Mouse (Mus musculus) lung, embryonic 14.5 days (tissue): ENCODE measurements around the gene Olfr374. TPM values are rescaled to one million over a fixed set of nuclear protein-coding genes. Genes with fewer than 3 reads are reported as not detected.

Experiments used
- ATAC-seq: fragments of 200-750 bp; cut with Nextera tagmentation; 2 replicates; pipeline ENCODE4 v1.8.0; 2017; ENCODE audit warnings: mild to moderate bottlenecking, moderate TSS enrichment, moderate library complexity; ENCODE audit not compliant: insufficient read depth
- DNase-seq: peaks from one replicate; pipeline ENCODE4 v3.0.0-alpha.2; 2015
- H3K27ac ChIP-seq: fragments of 300-500 bp; sonication (generic); 2 replicates; pipeline ENCODE4 v1.5.1; 2014; ENCODE audit warnings: low read depth, mild to moderate bottlenecking, moderate library complexity
- H3K27me3 ChIP-seq: fragments of 300-500 bp; sonication (generic); 2 replicates; pipeline ENCODE4 v1.6.1; 2014; ENCODE audit warnings: low read length, control low read depth; ENCODE audit not compliant: insufficient read depth
- H3K36me3 ChIP-seq: fragments of 300-500 bp; sonication (generic); 2 replicates; pipeline ENCODE4 v1.6.1; 2014; ENCODE audit warnings: control low read depth; ENCODE audit not compliant: insufficient read depth
- H3K4me1 ChIP-seq: fragments of 300-500 bp; sonication (generic); 2 replicates; pipeline ENCODE4 v1.6.1; 2014; ENCODE audit warnings: antibody characterized with exemption, control low read depth; ENCODE audit not compliant: insufficient read depth
- H3K4me2 ChIP-seq: fragments of 300-500 bp; sonication (generic); 2 replicates; pipeline ENCODE4 v1.6.1; 2014; ENCODE audit warnings: mild to moderate bottlenecking
- H3K4me3 ChIP-seq: fragments of 300-500 bp; sonication (generic); 2 replicates; pipeline ENCODE4 v1.5.1; 2014; ENCODE audit warnings: low read depth, low read length
- H3K9ac ChIP-seq: fragments of 300-500 bp; sonication (generic); 2 replicates; pipeline ENCODE4 v1.6.1; 2014
- H3K9me3 ChIP-seq: fragments of 300-500 bp; sonication (generic); 2 replicates; pipeline ENCODE4 v1.6.1; 2016; ENCODE audit warnings: low read depth, low read length, control low read depth
- CTCF ChIP-seq: IDR thresholded peaks from 2 replicates; pipeline ENCODE4 v1.5.1; 2016; ENCODE audit warnings: antibody characterized with exemption, low read depth
- WGBS: fragments of 180-500 bp; shearing (Covaris S2); extraction: QIAGEN DNeasy Blood & Tissue Kit; methylation state at CpG from one replicate; pipeline ENCODE4 v1.1.7; 2014; 5-methylcytosine and 5-hydroxymethylcytosine counted together
- polyA plus RNA-seq: library from polyadenylated mRNA; unstranded; fragments of >200 nt; fragmentation: Nextera tagmentation; extraction: Ambion mirVana; gene quantifications from 2 replicates; pipeline ENCODE4 v1.2.1, GENCODE M21; 2014

Gene Olfr374
- polyA plus RNA-seq, 1 experiment from 2014 or later, result 0.01 TPM

- no peak for ATAC-seq
- Histone ChIP-seq H3K4me3 (no peak overlapping the region), H3K36me3 (no peaks in the 10 kb centered on the region), H3K4me2 (no peak overlapping the region), H3K9ac (no peak overlapping the region), H3K27me3 (no peaks in the 10 kb centered on the region), H3K27ac (peak overlapping the region; percentile 43; the same call in 1 of the 2 replicates), H3K9me3 (no peaks in the 10 kb centered on the region), H3K4me1 (no peaks in the 10 kb centered on the region; the same call in 1 of the 2 replicates)
- WGBS, result 59% methylated on average over 2 of the region's 2 CpGs
- peak; percentile 60 for DNase-seq
- TF ChIP-seq CTCF, result no peak
Measured at GRCm38 (mm10) chr8:72131251-72131650, 24.4 kb downstream of the Olfr374 start.

- WGBS, result 69% methylated on average over 2 of the region's 2 CpGs
- Histone ChIP-seq H3K9ac (no peak overlapping the region), H3K9me3 (no peaks in the 10 kb centered on the region), H3K36me3 (no peaks in the 10 kb centered on the region), H3K4me2 (no peak overlapping the region), H3K27ac (peak overlapping the region; percentile 43; the same call in 1 of the 2 replicates), H3K4me3 (no peak overlapping the region), H3K4me1 (no peaks in the 10 kb centered on the region; the same call in 1 of the 2 replicates), H3K27me3 (no peaks in the 10 kb centered on the region)
- DNase-seq (no peak), ATAC-seq (no peak)
- TF ChIP-seq CTCF, result no peak
Measured at GRCm38 (mm10) chr8:72131901-72132300, 25.1 kb downstream of the Olfr374 start.

GRCm38 (mm10) chr8:72132417-72132816 lies 25.6 kb downstream of the Olfr374 start:
- Histone ChIP-seq H3K27ac (peak overlapping the region; percentile 43; the same call in 1 of the 2 replicates), H3K4me1 (peaks cover 2% of the 10 kb centered on the region; the same call in 1 of the 2 replicates), H3K9ac (no peak overlapping the region), H3K4me2 (no peak overlapping the region), H3K4me3 (no peak overlapping the region), H3K27me3 (no peaks in the 10 kb centered on the region), H3K9me3 (no peaks in the 10 kb centered on the region), H3K36me3 (no peaks in the 10 kb centered on the region)
- ATAC-seq (no peak), DNase-seq (no peak)
- no peak for TF ChIP-seq CTCF
- WGBS, result 63% methylated on average over 1 of the region's 1 CpGs

- no peak overlapping the region for H3K4me3 ChIP-seq
- WGBS, result 54% methylated on average over 1 of the region's 1 CpGs
- H3K9me3 ChIP-seq, result no peaks in the 10 kb centered on the region
- no peak overlapping the region for H3K9ac ChIP-seq
- H3K27ac ChIP-seq, result peak overlapping the region; percentile 54; the same call in 1 of the 2 replicates
- H3K36me3 ChIP-seq, result peaks cover 3% of the 10 kb centered on the region; the same call in 1 of the 2 replicates
- no peak for TF ChIP-seq CTCF
- DNase-seq (peak; percentile 73), ATAC-seq (no peak)
- no peak overlapping the region for H3K4me2 ChIP-seq
- peaks cover 5% of the 10 kb centered on the region; the same call in 1 of the 2 replicates for H3K4me1 ChIP-seq
- H3K27me3 ChIP-seq, result no peaks in the 10 kb centered on the region
Measured at GRCm38 (mm10) chr8:72132891-72133290, 26.1 kb downstream of the Olfr374 start.

- H3K4me2 ChIP-seq, result no peak overlapping the region
- ATAC-seq (no peak), DNase-seq (no peak)
- no peaks in the 10 kb centered on the region for H3K9me3 ChIP-seq
- peak overlapping the region; percentile 54; the same call in 1 of the 2 replicates for H3K27ac ChIP-seq
- WGBS, result 21% methylated on average over 1 of the region's 1 CpGs
- no peak overlapping the region for H3K4me3 ChIP-seq
- TF ChIP-seq CTCF, result no peak
- peaks cover 5% of the 10 kb centered on the region; the same call in 1 of the 2 replicates for H3K4me1 ChIP-seq
- no peaks in the 10 kb centered on the region for H3K27me3 ChIP-seq
- H3K36me3 ChIP-seq, result peaks cover 9% of the 10 kb centered on the region
- H3K9ac ChIP-seq, result no peak overlapping the region
Measured at GRCm38 (mm10) chr8:72133507-72133906, 26.7 kb downstream of the Olfr374 start.

- WGBS, result under 1% methylated on average over 42 of the region's 49 CpGs
- peak within 1 kb of the TSS; percentile 92 for H3K4me3 ChIP-seq
- H3K36me3 ChIP-seq, result peaks cover 23% of the 10 kb centered on the region
- H3K9ac ChIP-seq, result peak within 1 kb of the TSS; percentile 96
- H3K9me3 ChIP-seq, result no peaks in the 10 kb centered on the region
- DNase-seq (peak; percentile 82), ATAC-seq (peak; percentile 78)
- peaks cover 5% of the 10 kb centered on the region; the same call in 1 of the 2 replicates for H3K4me1 ChIP-seq
- peak within 1 kb of the TSS; percentile 80 for H3K4me2 ChIP-seq
- TF ChIP-seq CTCF, result no peak
- H3K27me3 ChIP-seq, result no peaks in the 10 kb centered on the region
- H3K27ac ChIP-seq, result peak within 1 kb of the TSS; percentile 100
Measured at GRCm38 (mm10) chr8:72134756-72135445, 28.1 kb downstream of the Olfr374 start, which contains the start of gene Tpm4. Gene Tpm4 (plus strand): TSS chr8:72134975.
